Mouse (Mus musculus): ENCODE results near the gene Cyp2a12. TPM values are rescaled to one million over a fixed set of nuclear protein-coding genes. Genes with fewer than 3 reads are reported as not detected.

Gene Cyp2a12
- polyA plus RNA-seq, 1 experiment from 2014 or later = not detected

Other genes starting within 250 kb of the Cyp2a12 start
- gene Cyp2g1, start 220.2 kb upstream of the Cyp2a12 start, polyA plus RNA-seq (2015; fragmentation: Nextera tagmentation; extraction: Ambion mirVana) = not detected in 2 replicates
- 0.11 and 0.19 TPM in 2 replicates for gene Cyp2a5, start 193.8 kb upstream of the Cyp2a12 start, polyA plus RNA-seq (2015; fragmentation: Nextera tagmentation; extraction: Ambion mirVana)
- gene Cyp2a22, start 89.7 kb upstream of the Cyp2a12 start, polyA plus RNA-seq (2015; fragmentation: Nextera tagmentation; extraction: Ambion mirVana) = not detected in 2 replicates
- gene Cyp2f2, start 90.8 kb downstream of the Cyp2a12 start, polyA plus RNA-seq (2015; fragmentation: Nextera tagmentation; extraction: Ambion mirVana) = 42.3 and 50.3 TPM in 2 replicates
- 0.10 and 0.24 TPM in 2 replicates for gene Cyp2t4, start 124.6 kb downstream of the Cyp2a12 start, polyA plus RNA-seq (2015; fragmentation: Nextera tagmentation; extraction: Ambion mirVana)
- 82.3 and 83.5 TPM in 2 replicates for gene Egln2, start 137.7 kb downstream of the Cyp2a12 start, polyA plus RNA-seq (2015; fragmentation: Nextera tagmentation; extraction: Ambion mirVana)
- 71.4 and 71.6 TPM in 2 replicates for gene Rab4b, start 149.8 kb downstream of the Cyp2a12 start, polyA plus RNA-seq (2015; fragmentation: Nextera tagmentation; extraction: Ambion mirVana)
- gene Gm21983, start 152.0 kb downstream of the Cyp2a12 start, polyA plus RNA-seq (2015; fragmentation: Nextera tagmentation; extraction: Ambion mirVana) = 2.4 and 3.5 TPM in 2 replicates
- gene Mia, start 152.1 kb downstream of the Cyp2a12 start, polyA plus RNA-seq (2015; fragmentation: Nextera tagmentation; extraction: Ambion mirVana) = 150 and 170 TPM in 2 replicates
- 3.0 and 3.4 TPM in 2 replicates for gene BC024978, start 166.7 kb downstream of the Cyp2a12 start, polyA plus RNA-seq (2015; fragmentation: Nextera tagmentation; extraction: Ambion mirVana)
- 257 TPM in 2 replicates for gene Snrpa, start 167.2 kb downstream of the Cyp2a12 start, polyA plus RNA-seq (2015; fragmentation: Nextera tagmentation; extraction: Ambion mirVana)
- 5.1 and 5.4 TPM in 2 replicates for gene Itpkc, start 199.6 kb downstream of the Cyp2a12 start, polyA plus RNA-seq (2015; fragmentation: Nextera tagmentation; extraction: Ambion mirVana)
- 20.3 and 20.4 TPM in 2 replicates for gene Coq8b, start 203.9 kb downstream of the Cyp2a12 start, polyA plus RNA-seq (2015; fragmentation: Nextera tagmentation; extraction: Ambion mirVana)
- gene Numbl, start 229.4 kb downstream of the Cyp2a12 start, polyA plus RNA-seq (2015; fragmentation: Nextera tagmentation; extraction: Ambion mirVana) = 23.6 and 23.8 TPM in 2 replicates